Mouse (Mus musculus): ENCODE data around the gene Mx1. TPM values are rescaled to one million over a fixed set of nuclear protein-coding genes. Genes with fewer than 3 reads are reported as not detected.
A peak's percentile ranks its signal among the peaks of the same experiment; 100 is the strongest.

The Mx1 gene
- total and polyA plus RNA-seq, 2 experiments from 2014 or later = 0.22 to 0.80 TPM

- Histone ChIP-seq H3K9me3 (replicated peaks; ENCODE audit: control insufficient read depth, low read length) (no peaks in the 10 kb centered on the region), H3K9ac (replicated peaks; ENCODE audit: low read depth, low read length) (no peak overlapping the region), H3K36me3 (replicated peaks; ENCODE audit: control insufficient read depth, insufficient read depth, low read length) (no peaks in the 10 kb centered on the region), H3K27ac (ENCODE audit: low read depth) (no peak overlapping the region), H3K4me3 (ENCODE audit: low read depth, low read length) (no peak overlapping the region), H3K4me1 (ENCODE audit: control insufficient read depth, insufficient read depth) (no peaks in the 10 kb centered on the region), H3K27me3 (ENCODE audit: control insufficient read depth, insufficient read depth, low read length) (no peaks in the 10 kb centered on the region), H3K4me2 (ENCODE audit: low read depth, low read length) (no peak overlapping the region)
- ATAC-seq (ENCODE audit: insufficient read depth, low read depth) (no peak), DNase-seq (ENCODE audit: low spot score) (no peak)
- TF ChIP-seq CTCF (IDR thresholded peaks at IDR 0.05; ENCODE audit: low read depth) (no peak), EP300 (IDR thresholded peaks at IDR 0.05; ENCODE audit: low read depth) (no peak)
- 86% methylated on average over 1 of the region's 1 CpGs for WGBS
Observed at GRCm38 (mm10) chr16:97492369-97492768, 29.7 kb upstream of the Mx1 start.

- WGBS = 61% methylated on average over 2 of the region's 2 CpGs
Observed at GRCm38 (mm10) chr16:97478655-97479054, 15.9 kb upstream of the Mx1 start.

DNA sequence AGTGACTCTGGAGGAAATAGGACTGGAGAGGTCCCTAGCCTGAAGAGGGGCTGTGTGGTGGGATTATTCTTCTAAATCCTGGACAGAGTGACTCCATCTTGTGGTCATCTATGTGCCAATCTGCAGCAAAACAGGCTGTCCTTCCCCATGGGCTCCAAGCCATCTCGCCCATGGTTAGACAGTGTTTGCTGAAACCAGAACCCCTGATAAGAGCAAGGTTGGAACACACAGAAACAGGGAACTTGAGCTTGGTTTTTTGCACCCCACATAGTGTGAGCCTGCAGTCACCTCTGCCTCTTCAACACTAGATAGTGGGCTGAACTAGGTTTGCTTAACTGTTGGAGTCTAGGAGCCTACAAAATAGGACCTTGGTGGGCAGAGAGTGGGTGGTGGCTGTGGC lies 13.8 kb upstream of the Mx1 start:
- H3K4me3 ChIP-seq (ENCODE audit: low read depth, low read length) = no peak overlapping the region
- ATAC-seq (ENCODE audit: insufficient read depth, low read depth) (no peak), DNase-seq (ENCODE audit: low spot score) (no peak)
- H3K36me3 ChIP-seq (replicated peaks; ENCODE audit: control insufficient read depth, insufficient read depth, low read length) = no peaks in the 10 kb centered on the region
- H3K27me3 ChIP-seq (ENCODE audit: control insufficient read depth, insufficient read depth, low read length) = no peaks in the 10 kb centered on the region
- H3K9me3 ChIP-seq (replicated peaks; ENCODE audit: control insufficient read depth, low read length) = no peaks in the 10 kb centered on the region
- TF ChIP-seq EP300 (IDR thresholded peaks at IDR 0.05; ENCODE audit: low read depth) (no peak), CTCF (IDR thresholded peaks at IDR 0.05; ENCODE audit: low read depth) (no peak)
- 0 out of 2 replicates have a peak, but pooled peaks cover 6% of the 10 kb centered on the region for H3K4me1 ChIP-seq (ENCODE audit: control insufficient read depth, insufficient read depth)
- H3K9ac ChIP-seq (replicated peaks; ENCODE audit: low read depth, low read length) = no peak overlapping the region
- WGBS = 80% methylated on average over 1 of the region's 1 CpGs
- H3K27ac ChIP-seq (ENCODE audit: low read depth) = no peak overlapping the region
- no peak overlapping the region for H3K4me2 ChIP-seq (ENCODE audit: low read depth, low read length)

More at GRCm38 (mm10) chr16:97478655-97479054, 15.9 kb upstream of the Mx1 start:
- Histone ChIP-seq H3K27ac (ENCODE audit: low read depth) (no peak overlapping the region), H3K4me3 (ENCODE audit: low read depth, low read length) (no peak overlapping the region), H3K27me3 (ENCODE audit: control insufficient read depth, insufficient read depth, low read length) (no peaks in the 10 kb centered on the region), H3K36me3 (replicated peaks; ENCODE audit: control insufficient read depth, insufficient read depth, low read length) (no peaks in the 10 kb centered on the region), H3K4me1 (ENCODE audit: control insufficient read depth, insufficient read depth) (0 out of 2 replicates have a peak, but pooled peaks cover 6% of the 10 kb centered on the region), H3K4me2 (ENCODE audit: low read depth, low read length) (no peak overlapping the region), H3K9me3 (replicated peaks; ENCODE audit: control insufficient read depth, low read length) (no peaks in the 10 kb centered on the region), H3K9ac (replicated peaks; ENCODE audit: low read depth, low read length) (no peak overlapping the region)
- ATAC-seq (ENCODE audit: insufficient read depth, low read depth) (no peak), DNase-seq (ENCODE audit: low spot score) (no peak)
- TF ChIP-seq CTCF (IDR thresholded peaks at IDR 0.05; ENCODE audit: low read depth) (no peak), EP300 (IDR thresholded peaks at IDR 0.05; ENCODE audit: low read depth) (no peak)

GRCm38 (mm10) chr16:97475581-97475980 lies 12.9 kb upstream of the Mx1 start:
- 21% methylated on average over 3 of the region's 3 CpGs for WGBS
- ATAC-seq (ENCODE audit: insufficient read depth, low read depth) = peak; percentile 86

DNA sequence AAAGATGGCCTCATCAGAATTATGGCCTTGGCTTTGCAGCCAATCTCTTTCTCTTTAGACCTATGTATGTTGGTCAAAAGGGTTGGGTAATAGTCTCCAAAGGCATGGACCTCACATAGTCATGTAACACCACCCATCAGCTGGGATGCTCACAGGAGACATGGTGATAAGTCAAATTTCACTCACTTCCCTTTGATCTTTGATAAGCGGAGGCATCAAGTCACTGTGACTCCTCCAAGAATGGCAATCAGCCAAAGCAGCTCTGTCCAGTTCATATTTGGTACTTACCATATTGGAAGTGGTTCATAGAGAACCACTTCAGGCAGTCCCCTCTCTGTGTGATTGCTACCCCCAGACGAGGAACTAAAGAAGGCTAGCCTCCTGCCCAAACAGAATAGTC lies 12.0 kb upstream of the Mx1 start:
- H3K9me3 ChIP-seq (replicated peaks; ENCODE audit: control insufficient read depth, low read length) = no peaks in the 10 kb centered on the region
- no peak for TF ChIP-seq CTCF (IDR thresholded peaks at IDR 0.05; ENCODE audit: low read depth)
- no peak for TF ChIP-seq EP300 (IDR thresholded peaks at IDR 0.05; ENCODE audit: low read depth)
- H3K9ac ChIP-seq (replicated peaks; ENCODE audit: low read depth, low read length) = no peak overlapping the region
- no peak overlapping the region for H3K27ac ChIP-seq (ENCODE audit: low read depth)
- H3K4me1 ChIP-seq (ENCODE audit: control insufficient read depth, insufficient read depth) = 0 out of 2 replicates have a peak, but pooled peaks cover 3% of the 10 kb centered on the region
- ATAC-seq (ENCODE audit: insufficient read depth, low read depth) = no peak
- H3K4me3 ChIP-seq (ENCODE audit: low read depth, low read length) = no peak overlapping the region
- H3K4me2 ChIP-seq (ENCODE audit: low read depth, low read length) = no peak overlapping the region
- H3K27me3 ChIP-seq (ENCODE audit: control insufficient read depth, insufficient read depth, low read length) = no peaks in the 10 kb centered on the region
- no peaks in the 10 kb centered on the region for H3K36me3 ChIP-seq (replicated peaks; ENCODE audit: control insufficient read depth, insufficient read depth, low read length)
- WGBS = 65% methylated on average over 2 of the region's 2 CpGs
- DNase-seq (ENCODE audit: low spot score) = no peak

More at GRCm38 (mm10) chr16:97475581-97475980, 12.9 kb upstream of the Mx1 start:
- Histone ChIP-seq H3K9ac (replicated peaks; ENCODE audit: low read depth, low read length) (no peak overlapping the region), H3K9me3 (replicated peaks; ENCODE audit: control insufficient read depth, low read length) (no peaks in the 10 kb centered on the region), H3K36me3 (replicated peaks; ENCODE audit: control insufficient read depth, insufficient read depth, low read length) (no peaks in the 10 kb centered on the region), H3K27ac (ENCODE audit: low read depth) (no peak overlapping the region), H3K27me3 (ENCODE audit: control insufficient read depth, insufficient read depth, low read length) (no peaks in the 10 kb centered on the region), H3K4me1 (ENCODE audit: control insufficient read depth, insufficient read depth) (0 out of 2 replicates have a peak, but pooled peaks cover 6% of the 10 kb centered on the region), H3K4me2 (ENCODE audit: low read depth, low read length) (no peak overlapping the region), H3K4me3 (ENCODE audit: low read depth, low read length) (no peak overlapping the region)
- no peak for TF ChIP-seq EP300 (IDR thresholded peaks at IDR 0.05; ENCODE audit: low read depth)
- TF ChIP-seq CTCF (IDR thresholded peaks at IDR 0.05; ENCODE audit: low read depth) = no peak
- DNase-seq (ENCODE audit: low spot score) = peak; percentile 74
